Mouse (Mus musculus) thymus, postnatal 4 days (tissue): ENCODE measurements around the gene Dbndd2.

Experiments used
- DNase-seq: peaks from one replicate; pipeline ENCODE4 v3.0.0; 2021

The Dbndd2 gene

DNA sequence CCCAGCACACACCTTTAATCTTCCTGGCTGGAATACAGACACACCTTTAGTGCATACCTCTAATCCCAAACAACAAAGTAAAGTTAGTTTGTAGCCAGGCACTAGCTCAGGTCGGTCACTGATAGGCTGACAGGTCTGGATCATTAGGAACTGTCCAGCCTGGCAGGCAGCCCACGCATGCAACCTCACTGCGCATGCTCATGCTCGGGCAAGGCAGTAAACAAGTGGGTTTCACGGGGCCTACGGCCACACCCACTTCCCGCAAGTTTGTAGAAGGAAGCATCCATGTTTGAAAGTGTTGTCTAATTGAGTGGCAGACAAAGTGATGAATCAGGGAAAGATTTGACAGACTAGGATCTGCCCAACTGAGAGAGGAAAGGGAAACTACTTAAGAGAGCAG, 56.7 kb downstream of the Dbndd2 start:
- no peak for DNase-seq
